Mouse (Mus musculus) hindbrain, embryonic 15.5 days (tissue): ENCODE data around the gene Mog. TPM values are rescaled to one million over a fixed set of nuclear protein-coding genes. Genes with fewer than 3 reads are reported as not detected.
"Not testable (repeated sequence)": the region's sequence is repeated elsewhere in the genome, so short reads cannot be mapped to it uniquely, and the experiment has no call there.

Experiments used
- ATAC-seq: fragments of 200-750 bp; cut with Nextera tagmentation; 2 replicates; pipeline ENCODE4 v1.8.0; 2017; ENCODE audit warnings: low read depth, moderate number of reproducible peaks, moderate TSS enrichment; ENCODE audit not compliant: low FRiP score
- H3K27ac ChIP-seq: fragments of 300-500 bp; sonication (generic); replicated peaks from 2 replicates; pipeline ENCODE4 v1.5.1; 2015; ENCODE audit warnings: mild to moderate bottlenecking, inconsistent platforms
- H3K27me3 ChIP-seq: fragments of 300-500 bp; sonication (generic); 2 replicates; pipeline ENCODE4 v1.6.1; 2015; ENCODE audit warnings: control low read depth, inconsistent platforms
- H3K36me3 ChIP-seq: fragments of 300-500 bp; sonication (generic); 2 replicates; pipeline ENCODE4 v1.6.1; 2015; ENCODE audit warnings: control low read depth, inconsistent platforms
- H3K4me1 ChIP-seq: fragments of 300-500 bp; sonication (generic); replicated peaks from 2 replicates; pipeline ENCODE4 v1.6.1; 2015; ENCODE audit warnings: control low read depth, inconsistent platforms
- H3K4me2 ChIP-seq: fragments of 300-500 bp; sonication (generic); 2 replicates; pipeline ENCODE4 v1.6.1; 2015; ENCODE audit warnings: moderate library complexity, mild to moderate bottlenecking, inconsistent platforms
- H3K4me3 ChIP-seq: fragments of 300-500 bp; sonication (generic); 2 replicates; pipeline ENCODE4 v1.5.1; 2015; ENCODE audit warnings: mild to moderate bottlenecking, inconsistent platforms
- H3K9ac ChIP-seq: fragments of 300-500 bp; sonication (generic); 2 replicates; pipeline ENCODE4 v1.6.1; 2015; ENCODE audit warnings: inconsistent platforms
- H3K9me3 ChIP-seq: fragments of 300-500 bp; sonication (generic); 2 replicates; pipeline ENCODE4 v1.6.1; 2016; ENCODE audit warnings: control low read depth, inconsistent platforms
- WGBS: fragments of 180-500 bp; shearing (Covaris S2); methylation state at CpG from one replicate; pipeline ENCODE4 v1.1.7; 2015; 5-methylcytosine and 5-hydroxymethylcytosine counted together
- polyA plus RNA-seq: library from polyadenylated mRNA; unstranded; fragments of >200 nt; fragmentation: Nextera tagmentation; extraction: Ambion mirVana; gene quantifications from 2 replicates; pipeline ENCODE4 v1.2.1, GENCODE M21; 2015

The Mog gene
- polyA plus RNA-seq, 1 experiment from 2014 or later: 2.3 TPM

GRCm38 (mm10) chr17:37008161-37008560 is 15.0 kb downstream of the Mog start:
- no peak overlapping the region for H3K4me2 ChIP-seq
- WGBS: 94% methylated on average over 6 of the region's 6 CpGs
- ATAC-seq: no peak
- no peak overlapping the region for H3K9ac ChIP-seq
- no peak overlapping the region for H3K27ac ChIP-seq
- peaks cover 32% of the 10 kb centered on the region for H3K4me1 ChIP-seq
- no peaks in the 10 kb centered on the region for H3K9me3 ChIP-seq
- peaks cover 54% of the 10 kb centered on the region for H3K36me3 ChIP-seq
- no peaks in the 10 kb centered on the region for H3K27me3 ChIP-seq
- no peak overlapping the region for H3K4me3 ChIP-seq

GRCm38 (mm10) chr17:37003366-37003765 is 19.8 kb downstream of the Mog start:
- Histone ChIP-seq H3K4me3 (peak overlapping the region; percentile 90), H3K9me3 (no peaks in the 10 kb centered on the region), H3K36me3 (peaks cover 24% of the 10 kb centered on the region), H3K27ac (peak overlapping the region; percentile 97), H3K9ac (peak overlapping the region; percentile 99), H3K27me3 (no peaks in the 10 kb centered on the region), H3K4me2 (peak overlapping the region; percentile 71), H3K4me1 (peaks cover 23% of the 10 kb centered on the region)
- WGBS: 15% methylated on average over 4 of the region's 4 CpGs
- ATAC-seq: peak; percentile 19; the same call in 1 of the 2 replicates

- no peaks in the 10 kb centered on the region for H3K27me3 ChIP-seq
- peaks cover 23% of the 10 kb centered on the region for H3K4me1 ChIP-seq
- H3K27ac ChIP-seq: peak overlapping the region; percentile 97
- H3K4me2 ChIP-seq: peak overlapping the region; percentile 71
- peak overlapping the region; percentile 99 for H3K9ac ChIP-seq
- ATAC-seq: peak; percentile 91
- peak overlapping the region; percentile 90 for H3K4me3 ChIP-seq
- H3K36me3 ChIP-seq: peaks cover 18% of the 10 kb centered on the region
- under 1% methylated on average over 49 of the region's 49 CpGs for WGBS
- no peaks in the 10 kb centered on the region for H3K9me3 ChIP-seq
Observed at GRCm38 (mm10) chr17:37002364-37003330, 20.6 kb downstream of the Mog start.

GRCm38 (mm10) chr17:37000863-37001262 is 22.3 kb downstream of the Mog start, which contains the start of gene Zfp57:
Gene Zfp57, plus strand, starts transcription at chr17:37001163.
- peak within 1 kb of the TSS; percentile 90 for H3K4me3 ChIP-seq
- WGBS: 95% methylated on average over 7 of the region's 7 CpGs

GRCm38 (mm10) chr17:36998477-36998876 is 24.7 kb downstream of the Mog start:
- Histone ChIP-seq H3K4me2 (no peak overlapping the region), H3K36me3 (no peaks in the 10 kb centered on the region), H3K9me3 (no peaks in the 10 kb centered on the region), H3K27me3 (no peaks in the 10 kb centered on the region), H3K9ac (no peak overlapping the region), H3K27ac (no peak overlapping the region), H3K4me3 (no peak overlapping the region), H3K4me1 (no peaks in the 10 kb centered on the region)
- 84% methylated on average over 2 of the region's 2 CpGs for WGBS
- ATAC-seq: no peak

More at GRCm38 (mm10) chr17:37000863-37001262, 22.3 kb downstream of the Mog start, which contains the start of gene Zfp57:
- Histone ChIP-seq H3K9ac (no peak within 1 kb of the TSS), H3K9me3 (no peaks in the 10 kb centered on the region), H3K4me2 (peak within 1 kb of the TSS; percentile 71), H3K4me1 (peaks cover 18% of the 10 kb centered on the region), H3K27me3 (no peaks in the 10 kb centered on the region), H3K36me3 (peaks cover 2% of the 10 kb centered on the region; the same call in 1 of the 2 replicates), H3K27ac (peak within 1 kb of the TSS; percentile 97; the same call in 1 of the 2 replicates)
- ATAC-seq: no peak

- Histone ChIP-seq H3K36me3 (no peaks in the 10 kb centered on the region), H3K9ac (no peak overlapping the region), H3K4me2 (no peak overlapping the region), H3K4me1 (no peaks in the 10 kb centered on the region), H3K27me3 (no peaks in the 10 kb centered on the region), H3K9me3 (no peaks in the 10 kb centered on the region), H3K27ac (no peak overlapping the region), H3K4me3 (no peak overlapping the region)
- no peak for ATAC-seq
- 29% methylated on average over 7 of the region's 7 CpGs for WGBS
Observed at GRCm38 (mm10) chr17:36997033-36997735, 26.0 kb downstream of the Mog start.

GRCm38 (mm10) chr17:36995448-36995847 is 27.8 kb downstream of the Mog start:
- Histone ChIP-seq H3K4me1 (no peaks in the 10 kb centered on the region), H3K4me3 (no peak overlapping the region), H3K4me2 (no peak overlapping the region), H3K9me3 (no peaks in the 10 kb centered on the region), H3K27me3 (no peaks in the 10 kb centered on the region), H3K9ac (no peak overlapping the region), H3K36me3 (no peaks in the 10 kb centered on the region), H3K27ac (no peak overlapping the region)
- WGBS: 55% methylated on average over 3 of the region's 3 CpGs
- ATAC-seq: no peak

- Histone ChIP-seq H3K9ac (no peak overlapping the region), H3K27ac (no peak overlapping the region), H3K4me3 (no peak overlapping the region), H3K27me3 (peaks cover under 1% of the 10 kb centered on the region), H3K4me1 (no peaks in the 10 kb centered on the region), H3K4me2 (no peak overlapping the region), H3K9me3 (no peaks in the 10 kb centered on the region), H3K36me3 (no peaks in the 10 kb centered on the region)
- 93% methylated on average over 2 of the region's 2 CpGs for WGBS
- no peak for ATAC-seq
Observed at GRCm38 (mm10) chr17:36994528-36994927, 28.7 kb downstream of the Mog start.

- Histone ChIP-seq H3K9ac (no peak overlapping the region), H3K9me3 (no peaks in the 10 kb centered on the region), H3K4me2 (no peak overlapping the region), H3K4me3 (no peak overlapping the region), H3K36me3 (no peaks in the 10 kb centered on the region), H3K27ac (no peak overlapping the region), H3K4me1 (no peaks in the 10 kb centered on the region), H3K27me3 (peaks cover 7% of the 10 kb centered on the region)
- WGBS: 89% methylated on average over 4 of the region's 4 CpGs
- no peak for ATAC-seq
Observed at GRCm38 (mm10) chr17:36993770-36994325, 29.4 kb downstream of the Mog start.

GRCm38 (mm10) chr17:36992336-36993104 is 30.7 kb downstream of the Mog start:
- ATAC-seq: no peak
- H3K4me2 ChIP-seq: no peak overlapping the region

GRCm38 (mm10) chr17:36990630-36991029 is 32.6 kb downstream of the Mog start:
- not testable (repeated sequence) for ATAC-seq, H3K4me3 ChIP-seq, H3K4me1 ChIP-seq, H3K9ac ChIP-seq, H3K4me2 ChIP-seq, H3K27ac ChIP-seq, H3K36me3 ChIP-seq, H3K9me3 ChIP-seq
- H3K27me3 ChIP-seq: peaks cover 23% of the 10 kb centered on the region
- 96% methylated on average over 6 of the region's 6 CpGs for WGBS

More at GRCm38 (mm10) chr17:36992336-36993104, 30.7 kb downstream of the Mog start:
- H3K27me3 ChIP-seq: peaks cover 21% of the 10 kb centered on the region
- H3K9ac ChIP-seq: no peak overlapping the region
- 80% methylated on average over 3 of the region's 3 CpGs for WGBS
- no peaks in the 10 kb centered on the region for H3K36me3 ChIP-seq
- H3K9me3 ChIP-seq: no peaks in the 10 kb centered on the region
- H3K4me1 ChIP-seq: no peaks in the 10 kb centered on the region
- H3K27ac ChIP-seq: no peak overlapping the region
- no peak overlapping the region for H3K4me3 ChIP-seq
